Mouse (Mus musculus) right cerebral cortex, adult 2 months (tissue): Measurements from ENCODE around the gene Lypd3.

Experiments
- DNase-seq, 2 experiments: peaks; one replicate each; pipeline ENCODE4 v3.0.0; 2021 to 2022; ENCODE audit warnings: low spot score in 2 of 2

Lypd3 gene

GRCm38 (mm10) chr7:24636264-24636663, at the start of gene Lypd3:
Lypd3 (plus strand) TSS chr7:24636550.
- DNase-seq: no peak

DNA sequence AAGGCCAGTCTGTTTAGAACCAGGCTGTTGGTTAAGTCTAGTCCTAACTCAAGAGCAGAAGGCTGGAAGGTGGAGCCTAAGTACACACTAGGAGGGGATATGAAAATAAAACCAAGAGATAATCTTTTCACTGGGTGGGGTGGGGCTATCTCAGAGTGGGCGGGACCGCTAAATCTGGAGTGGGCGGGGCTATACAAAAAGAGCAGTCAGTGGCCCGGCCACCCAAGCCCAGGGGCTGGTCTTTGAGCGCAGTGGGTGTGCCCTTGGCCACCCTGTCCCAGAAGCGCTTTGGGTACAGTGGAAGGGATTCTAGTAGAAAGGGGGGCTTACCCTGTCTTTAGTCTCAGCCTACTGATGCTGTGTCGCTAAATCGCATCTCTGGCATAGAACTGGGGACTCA, 49.5 kb upstream of the Lypd3 start:
- DNase-seq: no peak

DNA sequence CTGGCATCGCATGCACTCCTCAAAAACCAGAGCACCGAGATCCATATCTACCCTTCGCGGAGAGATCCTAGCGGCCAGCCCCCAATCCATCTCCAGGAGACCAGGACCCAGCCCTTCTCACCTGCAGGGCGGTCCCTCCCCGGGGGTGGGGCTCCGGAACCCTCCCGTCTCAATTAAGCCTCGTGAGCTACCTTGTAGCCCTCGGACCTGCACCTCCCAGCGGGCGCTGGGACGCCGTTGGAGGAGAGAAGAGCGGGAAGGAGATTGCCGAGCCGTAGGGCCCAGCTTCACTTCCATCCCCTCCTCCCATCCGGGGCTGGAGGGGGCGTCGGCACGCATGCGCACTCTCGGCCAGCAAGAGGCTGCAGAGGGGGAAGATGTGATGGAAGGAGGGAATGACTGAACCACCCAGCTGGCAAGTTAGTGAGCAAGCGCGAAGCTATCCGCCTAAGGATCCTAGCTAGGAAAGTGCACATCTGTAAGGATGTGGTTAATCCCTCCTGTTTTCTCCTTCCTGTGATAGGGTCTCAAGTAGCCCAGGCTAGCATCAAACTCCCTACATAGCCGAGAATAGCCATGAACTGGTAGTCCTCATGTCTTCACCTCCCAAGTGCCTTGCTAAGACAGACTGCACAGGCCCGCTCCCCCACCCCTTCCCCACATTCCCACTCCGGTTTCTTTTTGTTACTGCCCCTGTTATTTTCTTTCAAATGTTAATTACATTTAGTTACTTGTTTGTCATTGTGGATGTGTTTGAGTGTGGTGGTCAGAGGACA, 48.8 kb upstream of the Lypd3 start, which contains the start of the genes Ethe1 and Zfp575:
Gene Ethe1, plus strand, starts transcription at position 214 of the 776 bp plus-strand sequence.
Gene Zfp575, minus strand, starts transcription at position 312 of the 776 bp plus-strand sequence.
- peak; percentile 83 to 87 for DNase-seq

GRCm38 (mm10) chr7:24588336-24588735, 48.0 kb upstream of the Lypd3 start:
- no peak for DNase-seq

GRCm38 (mm10) chr7:24591735-24592134, 44.6 kb upstream of the Lypd3 start:
- DNase-seq: no peak

DNA sequence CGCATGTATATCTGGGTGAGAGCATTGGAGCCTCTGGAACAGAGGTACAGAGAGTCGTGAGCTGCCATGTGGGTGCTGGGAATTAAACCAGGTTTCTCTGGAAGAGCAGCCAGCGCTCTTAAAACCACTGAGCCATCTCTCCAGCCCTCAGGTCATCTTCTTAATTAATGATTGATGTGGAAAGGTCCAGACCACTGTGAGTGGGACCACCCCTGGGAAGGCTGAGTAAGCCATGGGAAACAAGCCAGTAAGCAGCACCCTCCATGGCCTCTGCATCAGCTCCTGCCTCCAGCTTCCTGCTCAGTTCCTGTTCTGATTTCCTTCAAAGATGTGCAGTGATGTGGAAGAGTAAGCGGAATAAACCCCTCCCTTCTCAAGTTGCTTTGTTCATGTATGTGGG, 44.2 kb upstream of the Lypd3 start:
- DNase-seq: no peak

DNA sequence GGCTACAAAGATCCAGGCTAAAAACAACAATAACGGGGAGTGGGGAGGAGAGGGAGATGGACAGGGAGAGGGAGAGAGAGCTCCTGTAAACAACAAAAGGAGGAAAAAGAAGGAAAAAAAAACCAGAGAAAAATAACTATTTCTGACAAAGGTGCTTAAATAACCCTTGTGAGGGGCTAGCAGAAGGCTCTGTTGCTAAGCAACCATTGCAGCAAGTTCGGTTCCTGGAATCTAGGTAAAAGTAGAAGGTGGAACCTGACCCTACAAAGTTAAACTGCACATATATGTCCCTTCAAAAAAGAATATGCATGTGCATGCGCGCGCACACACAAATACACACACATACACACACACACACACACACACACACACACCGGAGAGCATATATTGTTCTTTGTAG, 43.6 kb upstream of the Lypd3 start:
- DNase-seq: no peak

GRCm38 (mm10) chr7:24593621-24594308, 42.6 kb upstream of the Lypd3 start:
- DNase-seq: peak; percentile 59 to 66

- DNase-seq: no peak
Observed at GRCm38 (mm10) chr7:24594309-24594803, 42.0 kb upstream of the Lypd3 start.

DNA sequence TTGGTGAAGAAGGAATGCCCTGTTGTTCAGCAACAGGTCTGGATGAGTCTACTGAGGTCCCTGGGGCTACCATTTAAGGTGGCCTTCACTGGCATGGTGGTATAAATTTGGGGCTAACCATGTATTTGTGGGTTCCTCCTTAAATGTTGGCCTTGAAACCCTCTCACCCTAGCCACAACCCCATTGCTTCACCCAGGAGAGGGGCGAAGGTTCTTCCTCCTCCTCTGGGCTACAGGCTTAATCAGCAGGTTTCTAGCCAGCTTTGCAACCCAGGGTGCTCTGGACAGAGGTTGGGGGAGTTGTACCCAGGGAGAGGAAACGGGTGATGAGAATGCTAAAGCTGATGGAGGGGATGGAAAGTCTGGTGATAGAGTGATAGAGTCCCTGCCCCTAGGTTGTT, 40.9 kb upstream of the Lypd3 start:
- no peak for DNase-seq

DNA sequence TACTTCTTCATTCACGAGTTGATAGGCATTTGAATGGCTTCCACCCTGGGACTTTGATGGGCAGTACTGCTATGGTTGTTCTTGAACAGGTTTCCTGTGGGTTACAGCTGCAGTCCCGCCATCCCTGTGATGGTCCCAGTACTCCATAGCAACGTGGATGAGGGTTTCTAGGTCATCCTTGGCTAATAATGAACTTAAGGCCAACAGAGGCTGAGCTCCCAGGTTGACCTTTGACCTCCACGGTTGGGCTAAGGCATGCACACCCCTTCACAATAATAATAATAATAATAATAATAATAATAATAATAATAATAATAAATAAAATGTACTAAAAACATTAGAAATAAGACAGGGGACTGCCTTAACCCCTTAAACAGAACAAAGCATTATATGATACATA, 38.2 kb upstream of the Lypd3 start:
- DNase-seq: no peak

DNA sequence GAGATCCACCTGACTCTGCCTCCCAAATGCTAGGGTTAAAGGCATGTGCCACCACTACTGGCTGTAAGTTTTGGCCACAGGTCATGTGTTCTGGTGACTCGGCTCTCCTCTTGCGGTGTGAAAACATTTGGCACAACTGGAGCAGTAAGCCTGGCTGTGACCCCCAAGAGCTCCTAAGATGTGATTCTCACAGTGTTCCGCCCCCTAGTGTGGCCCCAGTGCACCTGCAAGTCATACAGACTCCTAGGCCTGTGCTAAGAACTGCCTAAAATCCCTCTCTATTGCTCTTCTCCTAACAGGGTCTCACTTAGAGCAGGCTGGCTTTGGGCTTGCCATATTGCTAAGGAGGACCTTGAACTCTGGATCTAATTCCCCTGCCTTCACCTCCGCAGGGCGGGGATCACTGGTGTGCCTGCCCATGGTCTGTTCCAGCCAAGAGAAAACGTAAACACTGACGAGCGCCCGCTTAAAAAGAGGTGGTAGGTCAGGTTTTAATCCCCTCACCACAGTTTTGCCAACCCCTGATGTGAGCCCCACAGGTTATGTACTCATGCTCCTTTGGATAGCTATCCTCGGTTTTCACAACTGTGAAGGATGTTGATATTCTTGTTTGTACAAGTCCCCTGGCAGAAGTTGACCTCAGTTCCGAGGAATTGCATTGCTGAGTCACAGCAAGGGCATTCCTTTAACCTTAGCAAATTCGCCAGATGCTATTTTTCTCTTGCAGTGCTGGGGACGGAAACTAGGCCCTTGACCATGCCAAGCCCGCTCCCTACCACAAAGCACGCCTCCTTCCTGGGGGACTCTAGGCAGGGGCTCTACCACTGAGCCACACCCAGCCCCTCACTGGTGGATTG, 36.9 kb upstream of the Lypd3 start:
- DNase-seq: no peak

DNA sequence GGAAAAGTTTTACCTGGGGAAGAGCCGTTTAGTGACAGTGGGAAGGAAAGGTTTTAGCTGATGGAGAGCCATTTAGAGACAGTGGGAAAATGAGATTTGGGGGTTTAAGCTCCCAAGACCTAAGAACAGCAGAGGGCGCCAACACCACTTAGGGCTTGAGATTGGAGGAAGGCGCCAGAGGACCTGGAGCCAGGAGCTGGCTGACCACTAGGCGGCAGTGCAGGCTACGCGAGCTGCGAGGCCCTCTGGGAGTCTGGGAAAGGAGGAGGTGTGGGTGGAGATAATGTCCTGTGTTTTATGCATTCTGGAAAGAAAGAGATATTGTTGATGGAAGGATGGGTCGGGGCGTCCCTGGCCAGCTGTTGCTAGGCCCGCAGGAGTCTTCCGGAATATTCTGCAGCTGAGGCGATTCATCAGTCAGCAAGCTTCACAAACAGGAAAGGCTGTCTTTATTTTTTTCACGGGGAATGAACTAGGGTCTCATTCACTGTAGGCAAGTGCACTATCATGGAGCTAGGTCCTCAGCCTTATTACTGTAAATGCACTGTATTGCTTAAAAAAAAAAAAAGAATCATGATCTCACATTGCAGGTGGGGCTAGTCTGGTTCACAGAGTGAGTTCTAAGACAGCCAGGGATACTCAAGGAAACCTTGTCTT, 35.3 kb upstream of the Lypd3 start:
- peak; percentile 97 to 99 for DNase-seq

DNA sequence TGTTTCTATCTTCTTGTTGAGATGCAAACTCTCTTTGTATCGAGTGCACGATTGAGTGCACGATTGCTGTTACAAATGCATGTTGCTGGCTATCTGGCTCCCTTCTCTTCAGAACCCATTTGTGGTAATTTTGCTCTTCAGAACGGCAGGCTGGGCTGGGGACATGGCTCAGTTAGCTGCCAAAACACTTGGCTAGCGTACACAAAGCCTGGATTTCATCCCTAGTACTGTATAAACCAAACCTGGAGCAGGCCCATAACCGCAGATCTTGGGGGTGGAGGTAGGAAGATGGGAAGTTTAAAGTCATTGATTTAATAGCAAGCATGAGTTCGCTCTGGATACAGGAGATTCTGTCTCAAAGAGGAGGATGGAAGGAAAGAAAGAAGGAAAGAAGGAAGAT, 30.8 kb upstream of the Lypd3 start:
- DNase-seq: no peak

- DNase-seq: no peak
Observed at GRCm38 (mm10) chr7:24606046-24606445, 30.3 kb upstream of the Lypd3 start.

- no peak for DNase-seq
Observed at GRCm38 (mm10) chr7:24608017-24608416, 28.3 kb upstream of the Lypd3 start.

DNA sequence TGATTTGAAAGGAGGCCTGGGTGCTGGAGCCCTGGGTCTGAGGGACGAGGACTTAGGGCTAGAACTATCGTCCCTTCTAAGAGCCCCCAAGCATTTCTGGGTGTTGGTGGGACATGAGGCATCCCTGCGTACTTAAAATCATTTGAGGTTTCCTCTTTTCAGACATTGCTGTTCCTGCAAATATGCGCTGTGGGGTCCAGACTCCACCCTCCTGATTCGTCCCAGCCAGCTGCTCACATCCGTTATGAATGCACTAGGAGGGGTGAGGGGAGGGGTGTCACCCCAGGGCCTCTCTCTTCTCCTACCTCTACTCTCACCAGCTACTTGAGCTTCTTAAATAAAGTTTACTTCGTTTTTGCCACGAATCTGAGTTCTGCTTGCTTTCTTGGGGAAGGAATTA, 27.8 kb upstream of the Lypd3 start:
- no peak for DNase-seq

- DNase-seq: no peak
Observed at GRCm38 (mm10) chr7:24610144-24610878, 26.0 kb upstream of the Lypd3 start, which contains the start of gene Phldb3. Phldb3 (plus strand) TSS chr7:24610763.

GRCm38 (mm10) chr7:24610879-24611494, 25.4 kb upstream of the Lypd3 start:
- no peak for DNase-seq

GRCm38 (mm10) chr7:24611709-24612108, 24.6 kb upstream of the Lypd3 start:
- no peak for DNase-seq
